ENCODE assay signal across 24 mouse cellular contexts in genomic region chr13:110871125-110871775, GRCm38 (mm10).
DNase-seq lines count a peak whose midpoint lies in the region; ATAC-seq lines count a peak whose summit lies in the region.
"Had no signal": no experiment of that assay in that cellular context is flagged by ENCODE, and none has a peak within 500 bp of the region (broad histone marks: within the 10 kb centered on the region; RNA-seq: fewer than 3 reads in every experiment).

No protein-coding gene starts in this region.

- H3K9me3 ChIP-seq in hindbrain, embryonic 10.5 days = no peaks in the 10 kb centered on the region
- no peaks in the 10 kb centered on the region for H3K9me3 ChIP-seq in hindbrain, embryonic 12.5 days (replicated peaks)
- no peaks in the 10 kb centered on the region for H3K9me3 ChIP-seq in midbrain, embryonic 13.5 days
- H3K9me3 ChIP-seq: hindbrain, embryonic 13.5 days had no signal

- H3K9ac ChIP-seq in hindbrain, embryonic 12.5 days = no peak overlapping the region
- no peak overlapping the region for H3K9ac ChIP-seq in midbrain, embryonic 13.5 days (replicated peaks)
- H3K9ac ChIP-seq: hindbrain, embryonic 13.5 days; liver, embryonic 14.5 days had no signal

- H3K4me3 ChIP-seq in hindbrain, embryonic 10.5 days = no peak overlapping the region
- H3K4me3 ChIP-seq in hindbrain, embryonic 12.5 days = no peak overlapping the region
- H3K4me3 ChIP-seq in midbrain, embryonic 13.5 days (replicated peaks) = no peak overlapping the region
- H3K4me3 ChIP-seq: erythroblast, embryonic 14.5 days; hindbrain, embryonic 13.5 days had no signal

- H3K27ac ChIP-seq in hindbrain, embryonic 10.5 days = peak overlapping the region; percentile 56; the same call in 1 of the 2 replicates
- no peak overlapping the region for H3K27ac ChIP-seq in hindbrain, embryonic 12.5 days
- no peak overlapping the region for H3K27ac ChIP-seq in midbrain, embryonic 13.5 days
- H3K27ac ChIP-seq: hindbrain, embryonic 13.5 days; liver, embryonic 14.5 days; macrophage had no signal

- H3K27me3 ChIP-seq in hindbrain, embryonic 10.5 days (ENCODE audit: insufficient read depth, poor library complexity, severe bottlenecking) = peaks cover 20% of the 10 kb centered on the region
- H3K27me3 ChIP-seq in hindbrain, embryonic 12.5 days = no peaks in the 10 kb centered on the region
- H3K27me3 ChIP-seq in midbrain, embryonic 13.5 days = peaks cover 29% of the 10 kb centered on the region
- H3K27me3 ChIP-seq: hindbrain, embryonic 13.5 days had no signal

- no peak overlapping the region for H3K4me2 ChIP-seq in hindbrain, embryonic 12.5 days (replicated peaks)
- H3K4me2 ChIP-seq in midbrain, embryonic 13.5 days (replicated peaks) = no peak overlapping the region
- H3K4me2 ChIP-seq: hindbrain, embryonic 13.5 days had no signal

- 24% methylated on average over 4 of the region's 4 CpGs for WGBS in hindbrain, embryonic 10.5 days
- 30% methylated on average over 4 of the region's 4 CpGs for WGBS in hindbrain, embryonic 12.5 days
- 2% methylated on average over 4 of the region's 4 CpGs for WGBS in midbrain, embryonic 13.5 days

- DNase-seq in embryo, embryonic 10.5 days (ENCODE audit: low spot score) = peak; percentile 35
- DNase-seq in embryo, embryonic 11 days = no peak
- DNase-seq in hindbrain, embryonic 10.5 days (ENCODE audit: low spot score) = no peak
- DNase-seq in retina, postnatal 1 day = peak; percentile 15
- DNase-seq in layer of hippocampus, adult 8-10 months (ENCODE audit: low spot score in 2 of 2) = no peak
- DNase-seq: adrenal gland, adult 8-10 months; cerebellum, adult 8-10 months; cerebellum, postnatal 25 days; heart, postnatal 14 days; kidney, adult 9 months; kidney, postnatal 10 days; layer of hippocampus, adult 9-11 months; liver; lung, adult 2 months; lung, postnatal 10 days; thymus, postnatal 4 days had no signal

- H3K36me3 ChIP-seq in hindbrain, embryonic 10.5 days = no peaks in the 10 kb centered on the region
- H3K36me3 ChIP-seq in hindbrain, embryonic 12.5 days = no peaks in the 10 kb centered on the region
- no peaks in the 10 kb centered on the region for H3K36me3 ChIP-seq in midbrain, embryonic 13.5 days
- H3K36me3 ChIP-seq: G1E; hindbrain, embryonic 13.5 days had no signal

- ATAC-seq in hindbrain, embryonic 12.5 days (ENCODE audit: low FRiP score) = no peak
- ATAC-seq in midbrain, embryonic 13.5 days = peak; percentile 76
- ATAC-seq: intestine, postnatal 0 days had no signal

- peaks cover 34% of the 10 kb centered on the region for H3K4me1 ChIP-seq in hindbrain, embryonic 10.5 days (replicated peaks)
- H3K4me1 ChIP-seq in hindbrain, embryonic 12.5 days = peaks cover 7% of the 10 kb centered on the region; the same call in 1 of the 2 replicates
- peaks cover 15% of the 10 kb centered on the region for H3K4me1 ChIP-seq in midbrain, embryonic 13.5 days (replicated peaks)

Comparison
In these comparisons a context has a peak if more than half of its experiments do, and no peak if none do; other contexts are left out.
1. DNase-seq: peak in embryo, embryonic 10.5 days (single experiment) and retina, postnatal 1 day (single experiment); none in embryo, embryonic 11 days (single experiment), hindbrain, embryonic 10.5 days (single experiment) and layer of hippocampus, adult 8-10 months (0 of 2).